ENCODE assay signal across 17 mouse cellular contexts in genomic region chr16:94298081-94298480, GRCm38 (mm10). TPM values are rescaled to one million over a fixed set of nuclear protein-coding genes. Genes with fewer than 3 reads are reported as not detected.
"Had no signal": no experiment of that assay in that cellular context is flagged by ENCODE, and none has a peak within 500 bp of the region (broad histone marks: within the 10 kb centered on the region; RNA-seq: fewer than 3 reads in every experiment).

No protein-coding gene starts in this region.

- H3K27ac ChIP-seq: neural tube, embryonic 13.5 days; neural tube, embryonic 15.5 days; stomach, embryonic 15.5 days; stomach, postnatal 0 days had no signal

- H3K36me3 ChIP-seq: neural tube, embryonic 13.5 days; neural tube, embryonic 15.5 days; stomach, embryonic 15.5 days had no signal

- H3K9ac ChIP-seq: neural tube, embryonic 13.5 days; neural tube, embryonic 15.5 days; stomach, embryonic 15.5 days had no signal

- H3K27me3 ChIP-seq: neural tube, embryonic 13.5 days; neural tube, embryonic 15.5 days; stomach, embryonic 15.5 days had no signal

- H3K4me3 ChIP-seq: neural tube, embryonic 13.5 days; neural tube, embryonic 15.5 days; stomach, embryonic 15.5 days had no signal

- DNase-seq: retina, postnatal 1 day; right cerebral cortex, adult 18-20 months; right cerebral cortex, postnatal 14 days; right cerebral cortex, postnatal 25 days; right cerebral cortex, postnatal 4 days; spleen, adult 18-20 months; thymus, adult 18-20 months; thymus, adult 2 months; thymus, postnatal 14 days; thymus, postnatal 25 days; thymus, postnatal 36 days; thymus, postnatal 4 days had no signal

RNA-seq across cellular contexts. Expression of gene Ripply3, which starts 30.1 kb away (rescaled TPM):
- total RNA-seq: neutrophil, adult 5-6 weeks had no signal
